Mouse (Mus musculus): Measurements from ENCODE around the gene Raph1. TPM values are rescaled to one million over a fixed set of nuclear protein-coding genes. Genes with fewer than 3 reads are reported as not detected.

Gene Raph1
- polyA plus RNA-seq, 1 experiment from 2014 or later: 20.9 TPM

- Histone ChIP-seq H3K4me1 (ENCODE audit: control insufficient read depth, insufficient read depth, low read length) (peaks cover 3% of the 10 kb centered on the region; the same call in 1 of the 2 replicates), H3K4me3 (ENCODE audit: low read depth, low read length) (no peak overlapping the region), H3K9ac (ENCODE audit: low read length) (no peak overlapping the region), H3K4me2 (ENCODE audit: low read length) (no peak overlapping the region), H3K27me3 (replicated peaks; ENCODE audit: control insufficient read depth, insufficient read depth, low read length) (no peaks in the 10 kb centered on the region), H3K36me3 (ENCODE audit: control insufficient read depth, insufficient read depth, low read length) (no peaks in the 10 kb centered on the region), H3K9me3 (replicated peaks; ENCODE audit: control insufficient read depth, low read length) (no peaks in the 10 kb centered on the region), H3K27ac (ENCODE audit: low read depth, low read length) (no peak overlapping the region)
- DNase-seq (ENCODE audit: low spot score) (no peak), ATAC-seq (no peak)
- 67% methylated on average over 5 of the region's 5 CpGs for WGBS
Measured at GRCm38 (mm10) chr1:60569210-60569609, 2.3 kb upstream of the Raph1 start.

GRCm38 (mm10) chr1:60567321-60567720 is 417 bp upstream of the Raph1 start:
- no peak for ATAC-seq
- Histone ChIP-seq H3K27me3 (replicated peaks; ENCODE audit: control insufficient read depth, insufficient read depth, low read length) (no peaks in the 10 kb centered on the region), H3K36me3 (ENCODE audit: control insufficient read depth, insufficient read depth, low read length) (no peaks in the 10 kb centered on the region), H3K9me3 (replicated peaks; ENCODE audit: control insufficient read depth, low read length) (no peaks in the 10 kb centered on the region), H3K4me3 (ENCODE audit: low read depth, low read length) (peak overlapping the region; percentile 97), H3K9ac (ENCODE audit: low read length) (peak overlapping the region; percentile 98), H3K4me1 (ENCODE audit: control insufficient read depth, insufficient read depth, low read length) (peaks cover 6% of the 10 kb centered on the region; the same call in 1 of the 2 replicates), H3K27ac (ENCODE audit: low read depth, low read length) (peak overlapping the region; percentile 96), H3K4me2 (ENCODE audit: low read length) (peak overlapping the region; percentile 59)
- no peak for DNase-seq (ENCODE audit: low spot score)
- 24% methylated on average over 5 of the region's 5 CpGs for WGBS

- peak overlapping the region; percentile 59 for H3K4me2 ChIP-seq (ENCODE audit: low read length)
- DNase-seq (ENCODE audit: low spot score): peak; percentile 75
- H3K9ac ChIP-seq (ENCODE audit: low read length): peak overlapping the region; percentile 98
- ATAC-seq: peak; percentile 73
- peak overlapping the region; percentile 97 for H3K4me3 ChIP-seq (ENCODE audit: low read depth, low read length)
- WGBS: under 1% methylated on average over 55 of the region's 56 CpGs
- no peaks in the 10 kb centered on the region for H3K27me3 ChIP-seq (replicated peaks; ENCODE audit: control insufficient read depth, insufficient read depth, low read length)
- peaks cover 6% of the 10 kb centered on the region; the same call in 1 of the 2 replicates for H3K4me1 ChIP-seq (ENCODE audit: control insufficient read depth, insufficient read depth, low read length)
- peak overlapping the region; percentile 96 for H3K27ac ChIP-seq (ENCODE audit: low read depth, low read length)
- no peaks in the 10 kb centered on the region for H3K9me3 ChIP-seq (replicated peaks; ENCODE audit: control insufficient read depth, low read length)
- H3K36me3 ChIP-seq (ENCODE audit: control insufficient read depth, insufficient read depth, low read length): no peaks in the 10 kb centered on the region
Measured at GRCm38 (mm10) chr1:60565931-60566630, 823 bp downstream of the Raph1 start.

- Histone ChIP-seq H3K4me3 (ENCODE audit: low read depth, low read length) (peak overlapping the region; percentile 97), H3K4me1 (ENCODE audit: control insufficient read depth, insufficient read depth, low read length) (peaks cover 6% of the 10 kb centered on the region; the same call in 1 of the 2 replicates), H3K27me3 (replicated peaks; ENCODE audit: control insufficient read depth, insufficient read depth, low read length) (no peaks in the 10 kb centered on the region), H3K9me3 (replicated peaks; ENCODE audit: control insufficient read depth, low read length) (no peaks in the 10 kb centered on the region), H3K9ac (ENCODE audit: low read length) (peak overlapping the region; percentile 98), H3K27ac (ENCODE audit: low read depth, low read length) (peak overlapping the region; percentile 96), H3K36me3 (ENCODE audit: control insufficient read depth, insufficient read depth, low read length) (no peaks in the 10 kb centered on the region), H3K4me2 (ENCODE audit: low read length) (peak overlapping the region; percentile 59)
- DNase-seq (ENCODE audit: low spot score) (peak; percentile 59), ATAC-seq (no peak)
- 1% methylated on average over 13 of the region's 13 CpGs for WGBS
Measured at GRCm38 (mm10) chr1:60565270-60565920, 1.5 kb downstream of the Raph1 start.

- Histone ChIP-seq H3K4me3 (ENCODE audit: low read depth, low read length) (peak overlapping the region; percentile 97), H3K9me3 (replicated peaks; ENCODE audit: control insufficient read depth, low read length) (no peaks in the 10 kb centered on the region), H3K4me2 (ENCODE audit: low read length) (peak overlapping the region; percentile 59), H3K9ac (ENCODE audit: low read length) (peak overlapping the region; percentile 32; the same call in 1 of the 2 replicates), H3K27ac (ENCODE audit: low read depth, low read length) (no peak overlapping the region), H3K36me3 (ENCODE audit: control insufficient read depth, insufficient read depth, low read length) (no peaks in the 10 kb centered on the region), H3K27me3 (replicated peaks; ENCODE audit: control insufficient read depth, insufficient read depth, low read length) (no peaks in the 10 kb centered on the region), H3K4me1 (ENCODE audit: control insufficient read depth, insufficient read depth, low read length) (peaks cover 6% of the 10 kb centered on the region; the same call in 1 of the 2 replicates)
- ATAC-seq: no peak
- WGBS: 80% methylated on average over 5 of the region's 5 CpGs
- no peak for DNase-seq (ENCODE audit: low spot score)
Measured at GRCm38 (mm10) chr1:60564691-60565090, 2.2 kb downstream of the Raph1 start.

- no peaks in the 10 kb centered on the region for H3K36me3 ChIP-seq (ENCODE audit: control insufficient read depth, insufficient read depth, low read length)
- H3K4me3 ChIP-seq (ENCODE audit: low read depth, low read length): no peak overlapping the region
- no peaks in the 10 kb centered on the region for H3K9me3 ChIP-seq (replicated peaks; ENCODE audit: control insufficient read depth, low read length)
- no peak overlapping the region for H3K27ac ChIP-seq (ENCODE audit: low read depth, low read length)
- H3K27me3 ChIP-seq (replicated peaks; ENCODE audit: control insufficient read depth, insufficient read depth, low read length): no peaks in the 10 kb centered on the region
- peaks cover 6% of the 10 kb centered on the region; the same call in 1 of the 2 replicates for H3K4me1 ChIP-seq (ENCODE audit: control insufficient read depth, insufficient read depth, low read length)
- no peak overlapping the region for H3K4me2 ChIP-seq (ENCODE audit: low read length)
- DNase-seq (ENCODE audit: low spot score) (no peak), ATAC-seq (no peak)
- no peak overlapping the region for H3K9ac ChIP-seq (ENCODE audit: low read length)
Measured at GRCm38 (mm10) chr1:60563021-60563420, 3.9 kb downstream of the Raph1 start.

GRCm38 (mm10) chr1:60543681-60544080 is 23.2 kb downstream of the Raph1 start:
- DNase-seq (ENCODE audit: low spot score) (no peak), ATAC-seq (no peak)
- Histone ChIP-seq H3K4me2 (ENCODE audit: low read length) (no peak overlapping the region), H3K27me3 (replicated peaks; ENCODE audit: control insufficient read depth, insufficient read depth, low read length) (no peaks in the 10 kb centered on the region), H3K4me1 (ENCODE audit: control insufficient read depth, insufficient read depth, low read length) (no peaks in the 10 kb centered on the region), H3K27ac (ENCODE audit: low read depth, low read length) (no peak overlapping the region), H3K9ac (ENCODE audit: low read length) (no peak overlapping the region), H3K4me3 (ENCODE audit: low read depth, low read length) (no peak overlapping the region), H3K9me3 (replicated peaks; ENCODE audit: control insufficient read depth, low read length) (no peaks in the 10 kb centered on the region), H3K36me3 (ENCODE audit: control insufficient read depth, insufficient read depth, low read length) (peaks cover 4% of the 10 kb centered on the region; the same call in 1 of the 2 replicates)
- 44% methylated on average over 1 of the region's 1 CpGs for WGBS

- no peak overlapping the region for H3K27ac ChIP-seq (ENCODE audit: low read depth, low read length)
- no peak overlapping the region for H3K4me3 ChIP-seq (ENCODE audit: low read depth, low read length)
- H3K36me3 ChIP-seq (ENCODE audit: control insufficient read depth, insufficient read depth, low read length): no peaks in the 10 kb centered on the region
- DNase-seq (ENCODE audit: low spot score): no peak
- ATAC-seq: no peak
- no peaks in the 10 kb centered on the region for H3K9me3 ChIP-seq (replicated peaks; ENCODE audit: control insufficient read depth, low read length)
- no peak overlapping the region for H3K4me2 ChIP-seq (ENCODE audit: low read length)
- no peaks in the 10 kb centered on the region for H3K27me3 ChIP-seq (replicated peaks; ENCODE audit: control insufficient read depth, insufficient read depth, low read length)
- 94% methylated on average over 3 of the region's 3 CpGs for WGBS
- H3K9ac ChIP-seq (ENCODE audit: low read length): no peak overlapping the region
- no peaks in the 10 kb centered on the region for H3K4me1 ChIP-seq (ENCODE audit: control insufficient read depth, insufficient read depth, low read length)
Measured at GRCm38 (mm10) chr1:60539272-60539671, 27.6 kb downstream of the Raph1 start.

- Histone ChIP-seq H3K9ac (ENCODE audit: low read length) (no peak overlapping the region), H3K36me3 (ENCODE audit: control insufficient read depth, insufficient read depth, low read length) (0 out of 2 replicates have a peak, but pooled peaks cover 9% of the 10 kb centered on the region), H3K27me3 (replicated peaks; ENCODE audit: control insufficient read depth, insufficient read depth, low read length) (no peaks in the 10 kb centered on the region), H3K4me3 (ENCODE audit: low read depth, low read length) (no peak overlapping the region), H3K4me2 (ENCODE audit: low read length) (no peak overlapping the region), H3K9me3 (replicated peaks; ENCODE audit: control insufficient read depth, low read length) (no peaks in the 10 kb centered on the region), H3K4me1 (ENCODE audit: control insufficient read depth, insufficient read depth, low read length) (no peaks in the 10 kb centered on the region), H3K27ac (ENCODE audit: low read depth, low read length) (no peak overlapping the region)
- ATAC-seq: no peak
- WGBS: 92% methylated on average over 2 of the region's 2 CpGs
- peak; percentile 37 for DNase-seq (ENCODE audit: low spot score)
Measured at GRCm38 (mm10) chr1:60534932-60535331, 32.0 kb downstream of the Raph1 start.

All from forebrain, embryonic 14.5 days (tissue).